Mouse (Mus musculus): Measurements from ENCODE around the gene Akap13. TPM values are rescaled to one million over a fixed set of nuclear protein-coding genes. Genes with fewer than 3 reads are reported as not detected.

Gene Akap13
- total and polyA plus RNA-seq, 3 experiments, result 11.4 to 32.5 (median 27.7) TPM

GRCm38 (mm10) chr7:75413903-75414302 is 41.4 kb upstream of the Akap13 start:
- Histone ChIP-seq H3K4me3 (replicated peaks in 1 of 3; ENCODE audit: low read depth in 2 of 3, low read length in 2 of 3, poor library complexity in 1 of 3) (no peak overlapping the region), H3K27ac (ENCODE audit: insufficient read depth, low read depth) (no peak overlapping the region), H3K36me3 (replicated peaks in 1 of 2; ENCODE audit: control insufficient read depth in 1 of 2, insufficient read depth in 1 of 2, low read length in 1 of 2) (no peaks in the 10 kb centered on the region), H3K79me2 (replicated peaks; ENCODE audit: control insufficient read depth, extremely low read depth, insufficient read depth, poor library complexity, severe bottlenecking) (no peaks in the 10 kb centered on the region), H3K9ac (ENCODE audit: insufficient read depth, low read depth) (no peak overlapping the region), H3K4me1 (ENCODE audit: control insufficient read depth in 1 of 2, insufficient read depth in 2 of 2) (peaks cover 15 to 40% of the 10 kb centered on the region in 2 experiments), H3K4me2 (ENCODE audit: insufficient read depth, low read depth, poor library complexity, severe bottlenecking) (no peak overlapping the region), H3K9me3 (replicated peaks; ENCODE audit: low read length) (no peaks in the 10 kb centered on the region), H3K27me3 (replicated peaks) (no peaks in the 10 kb centered on the region)
- in situ Hi-C loops (cut with MboI; ENCODE audit: low pct_ligation_motif_present, low pct_unique_long_range_greater_than_20kb, low sequenced_read_pairs), result no loop called here
- TF ChIP-seq ZKSCAN1 (IDR thresholded peaks at IDR 0.05; ENCODE audit: borderline replicate concordance, low read depth, low read length) (no peak), ZMIZ1 (IDR thresholded peaks at IDR 0.05; ENCODE audit: low read depth, low read length) (no peak), NELFE (IDR thresholded peaks at IDR 0.05; ENCODE audit: low read depth, low read length) (no peak), POLR2A (IDR thresholded peaks at IDR 0.05; ENCODE audit: low read depth, low read length) (no peak), NRF1 (IDR thresholded peaks at IDR 0.05; ENCODE audit: low read depth, low read length) (no peak), USF2 (conservative IDR thresholded peaks at IDR 0.05; ENCODE audit: low read depth, low read length) (no peak), BHLHE40 (IDR thresholded peaks at IDR 0.05; ENCODE audit: low read depth, low read length) (peak; percentile 55; the same call in 1 of the 2 replicates), JUND (conservative IDR thresholded peaks at IDR 0.05; ENCODE audit: low read depth, low read length) (no peak), MAX (IDR thresholded peaks at IDR 0.05; ENCODE audit: low read length) (0 out of 2 replicates have a peak, but pooled peaks have one; percentile 25), RCOR1 (conservative IDR thresholded peaks at IDR 0.05; ENCODE audit: low read depth, low read length) (no peak), MYC (IDR thresholded peaks at IDR 0.05; ENCODE audit: low read depth, low read length) (no peak), ELF1 (IDR thresholded peaks at IDR 0.05; ENCODE audit: low read depth, low read length) (no peak), USF1 (IDR thresholded peaks at IDR 0.05; ENCODE audit: low read depth, low read length) (no peak), IRF4 (IDR thresholded peaks at IDR 0.05; ENCODE audit: low read depth, low read length) (no peak), MXI1 (IDR thresholded peaks at IDR 0.05; ENCODE audit: low read depth, low read length) (no peak), MAZ (IDR thresholded peaks at IDR 0.05; ENCODE audit: low read depth, low read length) (no peak), ETS1 (conservative IDR thresholded peaks at IDR 0.05; ENCODE audit: low read depth, low read length) (peak; percentile 17; the same call in 1 of the 2 replicates), GABPA (IDR thresholded peaks at IDR 0.05; ENCODE audit: insufficient replicate concordance, low read depth, low read length) (no peak), ZNF384 (IDR thresholded peaks at IDR 0.05; ENCODE audit: low read depth, low read length) (no peak), PAX5 (IDR thresholded peaks at IDR 0.05; ENCODE audit: low read length) (no peak), SMC3 (IDR thresholded peaks at IDR 0.05; ENCODE audit: low read depth, low read length) (no peak), CHD1 (IDR thresholded peaks at IDR 0.05; ENCODE audit: low read depth, low read length) (no peak)
- DNase-seq (ENCODE audit: extremely low read depth), result peak; percentile 73
- dilution Hi-C loops (cut with MboI; ENCODE audit: extremely low pct_ligation_motif_present, extremely low pct_unique_long_range_greater_than_20kb, low sequenced_read_pairs), result no loop called here

GRCm38 (mm10) chr7:75414316-75414715 is 41.0 kb upstream of the Akap13 start:
- Histone ChIP-seq H3K36me3 (replicated peaks in 1 of 2; ENCODE audit: control insufficient read depth in 1 of 2, insufficient read depth in 1 of 2, low read length in 1 of 2) (no peaks in the 10 kb centered on the region), H3K4me2 (ENCODE audit: insufficient read depth, low read depth, poor library complexity, severe bottlenecking) (no peak overlapping the region), H3K4me3 (replicated peaks in 1 of 3; ENCODE audit: low read depth in 2 of 3, low read length in 2 of 3, poor library complexity in 1 of 3) (no peak overlapping the region), H3K27me3 (replicated peaks) (no peaks in the 10 kb centered on the region), H3K9ac (ENCODE audit: insufficient read depth, low read depth) (no peak overlapping the region), H3K4me1 (ENCODE audit: control insufficient read depth in 1 of 2, insufficient read depth in 2 of 2) (peaks cover 15 to 40% of the 10 kb centered on the region in 2 experiments), H3K79me2 (replicated peaks; ENCODE audit: control insufficient read depth, extremely low read depth, insufficient read depth, poor library complexity, severe bottlenecking) (no peaks in the 10 kb centered on the region), H3K9me3 (replicated peaks; ENCODE audit: low read length) (no peaks in the 10 kb centered on the region), H3K27ac (ENCODE audit: insufficient read depth, low read depth) (no peak overlapping the region)
- dilution Hi-C loops (cut with MboI; ENCODE audit: extremely low pct_ligation_motif_present, extremely low pct_unique_long_range_greater_than_20kb, low sequenced_read_pairs), result no loop called here
- DNase-seq (ENCODE audit: extremely low read depth), result no peak
- TF ChIP-seq RAD21 (IDR thresholded peaks at IDR 0.05; ENCODE audit: low read depth, low read length) (no peak), MAZ (IDR thresholded peaks at IDR 0.05; ENCODE audit: low read depth, low read length) (no peak), CTCF (conservative IDR thresholded peaks at IDR 0.05 in 1 of 2, IDR thresholded peaks at IDR 0.05 in 1 of 2; ENCODE audit: low read depth in 2 of 2, low read length in 2 of 2) (no peak), POLR2A (IDR thresholded peaks at IDR 0.05; ENCODE audit: low read depth, low read length) (no peak), EP300 (IDR thresholded peaks at IDR 0.05; ENCODE audit: low read length) (no peak), TBP (conservative IDR thresholded peaks at IDR 0.05; ENCODE audit: low read depth, low read length) (no peak), TCF12 (IDR thresholded peaks at IDR 0.05; ENCODE audit: low read depth, low read length) (no peak), E2F4 (IDR thresholded peaks at IDR 0.05; ENCODE audit: insufficient replicate concordance, low read depth, low read length) (no peak), ZC3H11A (IDR thresholded peaks at IDR 0.05; ENCODE audit: low read depth, low read length) (no peak), MYC (IDR thresholded peaks at IDR 0.05; ENCODE audit: low read depth, low read length) (no peak), USF1 (IDR thresholded peaks at IDR 0.05; ENCODE audit: low read depth, low read length) (no peak), SIN3A (IDR thresholded peaks at IDR 0.05; ENCODE audit: low read length) (no peak), ZKSCAN1 (IDR thresholded peaks at IDR 0.05; ENCODE audit: borderline replicate concordance, low read depth, low read length) (no peak), JUND (conservative IDR thresholded peaks at IDR 0.05; ENCODE audit: low read depth, low read length) (no peak), MXI1 (IDR thresholded peaks at IDR 0.05; ENCODE audit: low read depth, low read length) (no peak), KAT2A (IDR thresholded peaks at IDR 0.05; ENCODE audit: insufficient replicate concordance, low read length) (no peak), GABPA (IDR thresholded peaks at IDR 0.05; ENCODE audit: insufficient replicate concordance, low read depth, low read length) (no peak), ETS1 (conservative IDR thresholded peaks at IDR 0.05; ENCODE audit: low read depth, low read length) (no peak)
- in situ Hi-C loops (cut with MboI; ENCODE audit: low pct_ligation_motif_present, low pct_unique_long_range_greater_than_20kb, low sequenced_read_pairs), result no loop called here
